Mouse (Mus musculus) thymus, adult 2 months (tissue): ENCODE measurements around the gene Plekha5.

Source experiments
- CTCF ChIP-seq: fragments of 200-500 bp; IDR thresholded peaks from 2 replicates; pipeline ENCODE4 v1.5.1; 2012; ENCODE audit warnings: mild to moderate bottlenecking, control low read depth, low read length, moderate library complexity, borderline replicate concordance; ENCODE audit not compliant: control insufficient read depth, poor library complexity, insufficient read depth; ENCODE audit errors: extremely low read depth
- POLR2A ChIP-seq: fragments of 200-500 bp; IDR thresholded peaks from 2 replicates; pipeline ENCODE4 v1.6.1; 2012; ENCODE audit warnings: mild to moderate bottlenecking, low read length, control low read depth, moderate library complexity; ENCODE audit not compliant: control insufficient read depth, poor library complexity, insufficient read depth; ENCODE audit errors: extremely low read depth

GRCm38 (mm10) chr6:140469791-140470190 is 45.9 kb downstream of the Plekha5 start:
- no peak for TF ChIP-seq CTCF
- TF ChIP-seq POLR2A, result no peak
